Mouse (Mus musculus): ENCODE data around the gene Prok1.

The Prok1 gene

GRCm38 (mm10) chr3:107239607-107240006 is at the start of gene Prok1:
TSS of gene Prok1 (minus strand) at chr3:107239707.
- no peak for DNase-seq (ENCODE audit: low spot score in 2 of 2)

- no peak for DNase-seq (ENCODE audit: low spot score in 2 of 2)
Measured at GRCm38 (mm10) chr3:107287346-107287745, 47.8 kb upstream of the Prok1 start.

- DNase-seq (ENCODE audit: low spot score in 2 of 2): no peak
Measured at GRCm38 (mm10) chr3:107286123-107286522, 46.6 kb upstream of the Prok1 start.

GRCm38 (mm10) chr3:107278479-107279269 is 39.2 kb upstream of the Prok1 start, which contains the start of gene Lamtor5:
TSS of gene Lamtor5 (plus strand) at chr3:107278858.
- DNase-seq (ENCODE audit: low spot score in 2 of 2): peak; percentile 86 to 91

GRCm38 (mm10) chr3:107276626-107277025 is 37.1 kb upstream of the Prok1 start:
- DNase-seq (ENCODE audit: low spot score in 2 of 2): no peak

- DNase-seq (ENCODE audit: low spot score in 2 of 2): no peak
Measured at GRCm38 (mm10) chr3:107275996-107276395, 36.5 kb upstream of the Prok1 start.

- peak in 1 of 2 experiments; percentile 30 for DNase-seq (ENCODE audit: low spot score in 2 of 2)
Measured at GRCm38 (mm10) chr3:107275351-107275750, 35.8 kb upstream of the Prok1 start.

- DNase-seq (ENCODE audit: low spot score in 2 of 2): peak; percentile 56 to 57
Measured at GRCm38 (mm10) chr3:107273820-107274219, 34.3 kb upstream of the Prok1 start.

- no peak for DNase-seq (ENCODE audit: low spot score in 2 of 2)
Measured at GRCm38 (mm10) chr3:107272433-107272832, 32.9 kb upstream of the Prok1 start.

- no peak for DNase-seq (ENCODE audit: low spot score in 2 of 2)
Measured at GRCm38 (mm10) chr3:107266814-107267345, 27.4 kb upstream of the Prok1 start.

- no peak for DNase-seq (ENCODE audit: low spot score in 2 of 2)
Measured at GRCm38 (mm10) chr3:107261851-107262165, 22.3 kb upstream of the Prok1 start.

- peak; percentile 32 to 42 for DNase-seq (ENCODE audit: low spot score in 2 of 2)
Measured at GRCm38 (mm10) chr3:107260956-107261850, 21.7 kb upstream of the Prok1 start.

GRCm38 (mm10) chr3:107257924-107258323 is 18.4 kb upstream of the Prok1 start:
- DNase-seq (ENCODE audit: low spot score in 2 of 2): no peak

GRCm38 (mm10) chr3:107256724-107257123 is 17.2 kb upstream of the Prok1 start:
- DNase-seq (ENCODE audit: low spot score in 2 of 2): no peak

GRCm38 (mm10) chr3:107255992-107256391 is 16.5 kb upstream of the Prok1 start:
- DNase-seq (ENCODE audit: low spot score in 2 of 2): no peak

- DNase-seq (ENCODE audit: low spot score in 2 of 2): no peak
Measured at GRCm38 (mm10) chr3:107253925-107254324, 14.4 kb upstream of the Prok1 start.

GRCm38 (mm10) chr3:107252035-107252434 is 12.5 kb upstream of the Prok1 start:
- peak; percentile 41 to 72 for DNase-seq (ENCODE audit: low spot score in 2 of 2)

- DNase-seq (ENCODE audit: low spot score in 2 of 2): no peak
Measured at GRCm38 (mm10) chr3:107250320-107250719, 10.8 kb upstream of the Prok1 start.

- no peak for DNase-seq (ENCODE audit: low spot score in 2 of 2)
Measured at GRCm38 (mm10) chr3:107249042-107249441, 9.5 kb upstream of the Prok1 start.

- no peak for DNase-seq (ENCODE audit: low spot score in 2 of 2)
Measured at GRCm38 (mm10) chr3:107246876-107247275, 7.4 kb upstream of the Prok1 start.

GRCm38 (mm10) chr3:107241389-107242094 is 2.0 kb upstream of the Prok1 start:
- DNase-seq (ENCODE audit: low spot score in 2 of 2): no peak

- DNase-seq (ENCODE audit: low spot score in 2 of 2): no peak
Measured at GRCm38 (mm10) chr3:107238471-107238980, 981 bp downstream of the Prok1 start.

Measured in heart, adult 9 months (tissue).